In genomic region chr16:13158153-13158670, GRCm38 (mm10) we compare ENCODE assay signal across 14 mouse cellular contexts. TPM values are rescaled to one million over a fixed set of nuclear protein-coding genes. Genes with fewer than 3 reads are reported as not detected.
DNase-seq lines count a peak whose midpoint lies in the region; ATAC-seq and TF ChIP-seq lines count a peak whose summit lies in the region.
"Had no signal": no experiment of that assay in that cellular context is flagged by ENCODE, and none has a peak within 500 bp of the region (broad histone marks: within the 10 kb centered on the region; RNA-seq: fewer than 3 reads in every experiment).

No protein-coding gene starts in this region.

- peak overlapping the region; percentile 48 for H3K4me3 ChIP-seq in testis, adult 2 months (ENCODE audit: control insufficient read depth, low read depth, low read length)
- no peak overlapping the region for H3K4me3 ChIP-seq in cortical plate, adult 2 months (ENCODE audit: insufficient read depth, low read length)
- H3K4me3 ChIP-seq: embryonic facial prominence, embryonic 12.5 days; forebrain, embryonic 10.5 days; kidney, embryonic 15.5 days; midbrain, embryonic 15.5 days had no signal

- peaks cover 5% of the 10 kb centered on the region for H3K4me1 ChIP-seq in testis, adult 2 months (ENCODE audit: control insufficient read depth, insufficient read depth, low read length)
- H3K4me1 ChIP-seq in cortical plate, adult 2 months (ENCODE audit: control insufficient read depth, insufficient read depth, low read length): peaks cover 5% of the 10 kb centered on the region
- H3K4me1 ChIP-seq: embryonic facial prominence, embryonic 12.5 days had no signal

- TF ChIP-seq POLR2A in testis, adult 2 months (IDR thresholded peaks at IDR 0.05; ENCODE audit: control insufficient read depth, low read depth, low read length): no peak
- no peak for TF ChIP-seq POLR2A in cortical plate, adult 2 months (IDR thresholded peaks at IDR 0.05; ENCODE audit: extremely low read depth, insufficient read depth, low read length)

- no peak for TF ChIP-seq CTCF in testis, adult 2 months (IDR thresholded peaks at IDR 0.05; ENCODE audit: control insufficient read depth, insufficient read depth, insufficient replicate concordance, low read depth, low read length)
- peak; percentile 29 for TF ChIP-seq CTCF in cortical plate, adult 2 months (IDR thresholded peaks at IDR 0.05; ENCODE audit: extremely low read depth, insufficient read depth, low read length)

- H3K27ac ChIP-seq in testis, adult 2 months (ENCODE audit: control insufficient read depth, insufficient read depth, low read depth, low read length): no peak overlapping the region
- no peak overlapping the region for H3K27ac ChIP-seq in cortical plate, adult 2 months (ENCODE audit: insufficient read depth, low read length)
- H3K27ac ChIP-seq: embryonic facial prominence, embryonic 12.5 days; forebrain, embryonic 10.5 days; kidney, embryonic 15.5 days had no signal

- peak; percentile 35 for DNase-seq in kidney, adult 9 months
- no peak for DNase-seq in kidney, adult 18-20 months
- no peak for DNase-seq in testis, postnatal 14 days (ENCODE audit: low spot score)
- no peak for DNase-seq in right cerebral cortex, postnatal 4 days
- DNase-seq: cerebellum, adult 9-11 months; lung, postnatal 14 days; right cerebral cortex, postnatal 14 days had no signal

- no peaks in the 10 kb centered on the region for H3K27me3 ChIP-seq in testis, adult 2 months (ENCODE audit: control insufficient read depth, insufficient read depth, low read length)
- H3K27me3 ChIP-seq: embryonic facial prominence, embryonic 12.5 days; kidney, embryonic 15.5 days; midbrain, embryonic 15.5 days had no signal

- no peak for ATAC-seq in megakaryocyte progenitor cell, adult 5-6 weeks (replicated peaks; ENCODE audit: poor library complexity)

- H3K36me3 ChIP-seq in testis, adult 2 months (ENCODE audit: control insufficient read depth, insufficient read depth, low read length): no peaks in the 10 kb centered on the region
- H3K36me3 ChIP-seq: embryonic facial prominence, embryonic 12.5 days; forebrain, embryonic 10.5 days; kidney, embryonic 15.5 days; midbrain, embryonic 15.5 days had no signal

RNA-seq across cellular contexts. Expression of gene Ercc4, which starts 48.7 kb away (rescaled TPM):
- polyA plus RNA-seq in testis, adult 2 months (2012; rRNA removed): 30.7 and 33.8 TPM in 2 replicates
- polyA plus RNA-seq in cortical plate, adult 2 months (2012; rRNA removed): 19.9 and 20.1 TPM in 2 replicates
- total RNA-seq in megakaryocyte progenitor cell, adult 5-6 weeks (2015): 9.2 and 11.8 TPM in 2 replicates
- total RNA-seq in megakaryocyte progenitor cell, adult 5-6 weeks (2017): 8.7 and 12.9 TPM in 2 replicates
